Mouse (Mus musculus) neural tube, embryonic 11.5 days (tissue): ENCODE data around the gene Fcrls. TPM values are rescaled to one million over a fixed set of nuclear protein-coding genes. Genes with fewer than 3 reads are reported as not detected.

Source experiments
- ATAC-seq: fragments of 200-750 bp; cut with Nextera tagmentation; 2 replicates; pipeline ENCODE4 v1.8.0; 2017; ENCODE audit warnings: moderate number of reproducible peaks, mild to moderate bottlenecking, moderate TSS enrichment, moderate library complexity; ENCODE audit not compliant: insufficient read depth, low FRiP score, low TSS enrichment
- DNase-seq: peaks from one replicate; pipeline ENCODE4 v3.0.0-alpha.2; 2015; ENCODE audit warnings: low spot score
- H3K27ac ChIP-seq: fragments of 300-500 bp; sonication (generic); 2 replicates; pipeline ENCODE4 v1.5.1; 2014; ENCODE audit warnings: low read depth, mild to moderate bottlenecking, low read length
- H3K27me3 ChIP-seq: fragments of 300-500 bp; sonication (generic); 2 replicates; pipeline ENCODE4 v1.6.1; 2014; ENCODE audit warnings: mild to moderate bottlenecking, low read length, mixed read lengths; ENCODE audit not compliant: control insufficient read depth, insufficient read depth
- H3K36me3 ChIP-seq: fragments of 300-500 bp; sonication (generic); 2 replicates; pipeline ENCODE4 v1.6.1; 2014; ENCODE audit warnings: mild to moderate bottlenecking, low read length, moderate library complexity, mixed read lengths; ENCODE audit not compliant: control insufficient read depth, insufficient read depth
- H3K4me1 ChIP-seq: fragments of 300-500 bp; sonication (generic); 2 replicates; pipeline ENCODE4 v1.6.1; 2014; ENCODE audit warnings: low read length, mixed read lengths; ENCODE audit not compliant: control insufficient read depth, insufficient read depth
- H3K4me2 ChIP-seq: fragments of 300-500 bp; sonication (generic); 2 replicates; pipeline ENCODE4 v1.6.1; 2014; ENCODE audit warnings: low read depth, mild to moderate bottlenecking, moderate library complexity
- H3K4me3 ChIP-seq: fragments of 300-500 bp; sonication (generic); 2 replicates; pipeline ENCODE4 v1.5.1; 2014; ENCODE audit warnings: low read depth, low read length
- H3K9ac ChIP-seq: fragments of 300-500 bp; sonication (generic); 2 replicates; pipeline ENCODE4 v1.6.1; 2014; ENCODE audit warnings: mild to moderate bottlenecking, low read length
- H3K9me3 ChIP-seq: fragments of 300-500 bp; sonication (generic); 2 replicates; pipeline ENCODE4 v1.6.1; 2016; ENCODE audit warnings: low read length; ENCODE audit not compliant: control insufficient read depth
- WGBS: fragments of 180-500 bp; shearing (Covaris S2); extraction: QIAGEN DNeasy Blood & Tissue Kit; methylation state at CpG from one replicate; pipeline ENCODE4 v1.1.7; 2014; 5-methylcytosine and 5-hydroxymethylcytosine counted together
- polyA plus RNA-seq: library from polyadenylated mRNA; unstranded; fragments of >200 nt; fragmentation: Nextera tagmentation; extraction: Ambion mirVana; gene quantifications from 2 replicates; pipeline ENCODE4 v1.2.1, GENCODE M21; 2014

Fcrls gene
- polyA plus RNA-seq, 1 experiment from 2014 or later = 4.9 TPM

DNA sequence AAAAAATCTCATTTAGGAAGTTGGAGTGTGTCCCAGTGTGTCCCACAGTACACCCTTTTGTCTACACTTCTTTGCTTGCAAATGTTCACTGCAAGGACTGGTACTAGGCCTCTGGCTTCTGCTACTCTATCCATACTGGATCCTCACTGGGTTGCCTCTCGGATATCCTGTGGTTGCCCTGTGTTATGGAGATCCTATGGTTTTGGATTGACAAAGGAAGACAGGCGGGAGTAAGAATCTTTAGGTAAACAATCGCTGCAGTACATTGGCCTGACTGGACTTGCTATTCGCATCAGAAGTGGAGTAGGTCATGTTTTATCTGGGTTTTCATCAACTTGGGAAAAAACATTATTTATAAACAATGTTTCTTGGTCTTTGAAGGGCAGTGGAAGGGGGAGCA is 22.6 kb downstream of the Fcrls start:
- H3K4me1 ChIP-seq = no peaks in the 10 kb centered on the region
- H3K4me2 ChIP-seq = no peak overlapping the region

DNA sequence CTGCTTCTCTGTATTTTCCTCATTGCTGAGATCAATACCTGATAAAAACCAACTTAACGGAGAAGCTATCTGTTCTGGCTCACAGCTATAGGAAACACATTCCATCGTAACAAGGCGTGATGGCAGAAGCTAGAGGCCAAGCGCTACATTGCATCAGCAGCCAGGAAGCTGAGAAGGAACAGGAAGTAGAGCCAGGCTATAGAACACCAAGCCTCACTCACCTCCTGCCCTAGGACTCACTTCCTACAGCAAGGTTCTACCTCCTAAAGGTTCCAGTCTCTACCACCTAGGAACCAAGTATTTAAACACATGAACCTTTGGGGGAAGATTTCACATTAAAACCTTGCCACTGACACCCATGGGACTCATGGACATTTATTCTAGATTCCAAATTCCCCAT is 39.9 kb downstream of the Fcrls start:
- Histone ChIP-seq H3K36me3 (no peaks in the 10 kb centered on the region), H3K27me3 (no peaks in the 10 kb centered on the region), H3K4me3 (no peak overlapping the region), H3K4me1 (no peaks in the 10 kb centered on the region), H3K9ac (no peak overlapping the region), H3K27ac (no peak overlapping the region), H3K9me3 (no peaks in the 10 kb centered on the region), H3K4me2 (no peak overlapping the region)
- 83% methylated on average over 4 of the region's 4 CpGs for WGBS
- DNase-seq (no peak), ATAC-seq (no peak)

More for the DNA sequence above, 22.6 kb downstream of the Fcrls start:
- no peaks in the 10 kb centered on the region for H3K9me3 ChIP-seq
- no peaks in the 10 kb centered on the region for H3K36me3 ChIP-seq
- ATAC-seq = no peak
- WGBS = 82% methylated on average over 4 of the region's 4 CpGs
- no peak overlapping the region for H3K4me3 ChIP-seq
- H3K27me3 ChIP-seq = no peaks in the 10 kb centered on the region
- H3K9ac ChIP-seq = no peak overlapping the region
- no peak overlapping the region for H3K27ac ChIP-seq
- DNase-seq = no peak

DNA sequence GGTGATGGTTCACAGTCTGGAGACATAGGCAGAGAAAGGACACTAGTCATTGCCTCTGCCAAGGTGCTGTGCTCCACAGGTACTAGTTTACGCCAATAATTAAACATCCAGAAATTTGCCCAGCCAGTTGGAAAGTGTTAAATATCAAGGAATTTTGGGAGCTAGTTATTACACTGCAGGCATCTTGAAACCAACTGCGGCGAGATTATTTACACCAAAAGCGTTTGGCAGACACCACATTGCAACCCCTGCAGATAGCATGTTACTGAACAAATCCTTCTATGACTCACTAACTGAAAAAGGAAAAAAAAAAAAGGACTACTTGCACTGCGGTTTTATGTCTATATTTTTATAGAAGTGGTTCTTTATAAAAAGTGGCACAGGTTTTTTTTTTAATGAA is 41.2 kb downstream of the Fcrls start:
- Histone ChIP-seq H3K9me3 (no peaks in the 10 kb centered on the region), H3K4me3 (no peak overlapping the region), H3K4me2 (no peak overlapping the region), H3K27me3 (no peaks in the 10 kb centered on the region), H3K36me3 (no peaks in the 10 kb centered on the region), H3K9ac (no peak overlapping the region), H3K27ac (no peak overlapping the region), H3K4me1 (no peaks in the 10 kb centered on the region)
- WGBS = 92% methylated on average over 5 of the region's 5 CpGs
- ATAC-seq (no peak), DNase-seq (no peak)

DNA sequence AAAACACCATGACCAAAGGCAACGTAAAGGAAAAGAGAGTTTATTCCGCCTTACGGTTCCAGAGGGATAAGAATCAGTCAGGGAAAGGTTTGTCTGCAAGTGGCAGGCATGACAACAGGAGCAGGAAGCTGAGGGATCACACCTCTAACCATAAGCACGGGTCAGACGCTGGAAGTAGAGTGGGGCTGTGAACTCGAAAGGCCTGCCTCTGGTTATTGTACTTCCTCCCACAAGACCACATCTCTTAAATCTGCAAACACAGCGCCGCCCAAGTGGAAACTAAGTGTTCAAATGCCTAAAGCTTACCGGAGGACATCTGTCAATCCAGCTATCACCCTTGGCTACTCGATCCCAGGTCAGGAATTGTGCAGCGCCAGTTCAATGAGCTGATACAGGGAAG is 48.4 kb downstream of the Fcrls start:
- ATAC-seq = no peak
- Histone ChIP-seq H3K27me3 (no peaks in the 10 kb centered on the region), H3K4me2 (no peak overlapping the region), H3K36me3 (no peaks in the 10 kb centered on the region), H3K4me1 (no peaks in the 10 kb centered on the region), H3K4me3 (no peak overlapping the region), H3K9me3 (no peaks in the 10 kb centered on the region), H3K9ac (no peak overlapping the region), H3K27ac (no peak overlapping the region)
- DNase-seq = no peak
- 75% methylated on average over 11 of the region's 11 CpGs for WGBS

DNA sequence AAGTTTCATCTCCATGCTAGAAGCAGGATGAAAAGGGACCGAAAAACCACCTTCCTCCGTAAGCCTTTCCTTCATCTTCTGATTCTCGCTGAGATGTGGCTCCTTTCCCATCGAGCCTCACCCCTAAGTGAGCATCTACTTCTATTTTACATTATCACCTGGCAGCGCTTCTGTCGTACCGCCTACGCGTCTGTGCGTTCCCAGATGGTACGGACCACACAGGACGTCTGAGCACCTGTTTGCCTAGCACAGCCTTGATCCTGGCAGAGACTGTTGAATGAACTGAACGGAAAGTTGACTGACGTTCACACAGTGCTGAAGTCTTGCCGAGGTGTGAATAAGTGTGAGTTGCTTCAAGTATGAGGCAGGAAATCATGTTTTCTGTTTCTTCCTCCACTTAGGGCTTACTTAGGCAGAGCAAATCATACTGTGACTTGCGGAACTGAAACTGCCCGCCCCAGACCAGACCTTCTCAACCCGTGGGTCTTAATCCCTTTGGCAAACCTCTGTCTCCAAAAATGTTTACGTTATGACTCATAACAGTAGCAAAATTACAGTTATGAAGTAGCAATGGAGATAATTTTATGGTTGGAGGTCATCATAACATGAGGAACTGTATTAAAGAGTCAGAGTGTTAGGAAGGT is 49.2 kb downstream of the Fcrls start:
- no peak for ATAC-seq
- Histone ChIP-seq H3K9me3 (no peaks in the 10 kb centered on the region), H3K27ac (no peak overlapping the region), H3K4me3 (no peak overlapping the region), H3K4me2 (no peak overlapping the region), H3K9ac (no peak overlapping the region), H3K4me1 (no peaks in the 10 kb centered on the region), H3K36me3 (no peaks in the 10 kb centered on the region), H3K27me3 (no peaks in the 10 kb centered on the region)
- WGBS = 93% methylated on average over 19 of the region's 19 CpGs
- DNase-seq = no peak

DNA sequence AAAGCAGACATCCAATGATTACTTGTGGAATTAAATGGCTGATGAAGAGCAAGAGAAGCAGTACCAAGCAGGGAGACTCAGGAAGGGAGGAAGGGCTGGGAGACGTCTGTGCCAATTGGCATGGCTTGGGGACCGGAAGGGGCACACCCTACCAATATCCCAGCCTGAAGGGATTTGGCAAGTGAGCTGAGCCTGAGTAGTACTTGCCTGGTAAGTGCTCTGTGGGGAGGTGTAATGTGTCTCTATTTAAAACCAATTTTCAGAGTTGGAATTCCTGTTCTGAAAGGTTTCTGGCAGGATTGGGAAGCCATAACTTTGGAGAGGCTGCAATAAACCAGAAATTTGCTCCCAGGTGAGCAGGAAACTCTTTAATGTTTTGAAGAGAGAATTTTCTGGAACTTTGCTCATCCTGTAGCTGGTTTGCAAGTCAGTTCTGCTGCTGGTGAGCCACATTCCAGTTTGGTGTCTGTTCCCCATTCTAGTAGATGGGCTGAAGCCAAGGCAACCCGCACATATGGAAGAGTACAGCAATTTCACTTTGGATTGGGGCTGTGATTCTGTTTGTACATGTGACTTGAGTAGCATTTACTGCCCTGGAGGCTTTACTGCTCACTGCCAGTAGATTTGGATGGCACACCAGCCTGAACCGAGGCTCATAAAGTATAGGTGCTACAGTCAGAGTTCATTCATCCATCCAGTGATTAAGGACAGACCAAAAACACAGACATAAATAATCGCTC is 57.0 kb downstream of the Fcrls start:
- no peak overlapping the region for H3K27ac ChIP-seq
- no peaks in the 10 kb centered on the region for H3K9me3 ChIP-seq
- no peak overlapping the region for H3K4me2 ChIP-seq
- no peaks in the 10 kb centered on the region for H3K36me3 ChIP-seq
- no peaks in the 10 kb centered on the region for H3K4me1 ChIP-seq
- DNase-seq = no peak
- H3K4me3 ChIP-seq = no peak overlapping the region
- WGBS = 75% methylated on average over 5 of the region's 5 CpGs
- no peaks in the 10 kb centered on the region for H3K27me3 ChIP-seq
- no peak overlapping the region for H3K9ac ChIP-seq
- ATAC-seq = no peak

Other genes with a start within 250 kb of the Fcrls start
- gene Kirrel, start 89.0 kb downstream of the Fcrls start, polyA plus RNA-seq = 10.1 and 11.0 TPM in 2 replicates
- not detected in 2 replicates for gene Cd5l, start 94.1 kb upstream of the Fcrls start, polyA plus RNA-seq
- gene Fcrl1, start 112.6 kb upstream of the Fcrls start, polyA plus RNA-seq = not detected in 2 replicates
- gene Fcrl5, start 172.0 kb upstream of the Fcrls start, polyA plus RNA-seq = not detected in 2 replicates